Mouse (Mus musculus) c-Kit-negative CD71-positive TER-119-positive erythroid progenitor cells, embryonic 14.5 days (primary cell): ENCODE results near the gene Zfp992.
"Not testable (repeated sequence)": the region's sequence is repeated elsewhere in the genome, so short reads cannot be mapped to it uniquely, and the experiment has no call there.

Experiments used
- DNase-seq: peaks from one replicate; pipeline ENCODE4 v3.0.0-alpha.2; 2013; ENCODE audit warnings: low read depth, low spot score

Zfp992 gene

DNA sequence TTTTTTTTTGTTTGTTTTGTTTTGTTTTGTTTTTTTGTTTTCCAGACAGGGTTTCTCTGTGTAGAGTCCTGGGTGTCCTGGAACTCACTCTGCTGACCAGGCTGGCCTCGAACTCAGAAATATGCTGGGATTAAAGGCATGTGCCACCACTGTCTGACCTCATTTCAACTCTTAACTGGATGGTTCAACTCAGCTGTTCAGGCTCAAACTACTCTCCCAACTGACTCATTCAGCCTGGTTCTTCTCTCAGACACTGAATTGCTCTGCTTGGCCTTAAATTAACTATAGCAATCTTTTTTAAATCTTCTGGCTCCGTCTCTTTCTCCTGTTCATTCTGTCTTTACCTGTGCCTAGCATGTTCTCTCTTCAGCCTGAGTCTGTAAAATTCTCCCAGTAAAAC is 68.3 kb downstream of the Zfp992 start:
- DNase-seq = not testable (repeated sequence)
